Mouse (Mus musculus) CH12.LX (cell line): ENCODE measurements around the gene Npas3.

Experiments used
- ETS1 ChIP-seq: conservative IDR thresholded peaks from 2 replicates; pipeline ENCODE4 v1.6.1; 2012; ENCODE audit warnings: low read depth, mild to moderate bottlenecking, inconsistent platforms, low read length, improper control_type of control experiment, moderate library complexity
- JUND ChIP-seq: conservative IDR thresholded peaks from 2 replicates; pipeline ENCODE4 v1.6.1; 2011; ENCODE audit warnings: low read depth, low read length, improper control_type of control experiment
- MAFK ChIP-seq: IDR thresholded peaks from 2 replicates; pipeline ENCODE4 v1.6.1; 2011; ENCODE audit warnings: low read length, improper control_type of control experiment; ENCODE audit not compliant: insufficient replicate concordance
- NELFE ChIP-seq: IDR thresholded peaks from 2 replicates; pipeline ENCODE4 v1.6.1; 2011; ENCODE audit warnings: low read depth, low read length, improper control_type of control experiment
- POLR2A ChIP-seq: IDR thresholded peaks from 2 replicates; pipeline ENCODE4 v1.6.1; 2011; ENCODE audit warnings: low read depth, mild to moderate bottlenecking, improper control_type of control experiment, low read length
- ZC3H11A ChIP-seq: IDR thresholded peaks from 2 replicates; pipeline ENCODE4 v1.6.1; 2012; ENCODE audit warnings: low read depth, mild to moderate bottlenecking, inconsistent platforms, low read length, improper control_type of control experiment
- ZKSCAN1 ChIP-seq: IDR thresholded peaks from 2 replicates; pipeline ENCODE4 v1.6.1; 2012; ENCODE audit warnings: low read depth, inconsistent platforms, low read length, improper control_type of control experiment, borderline replicate concordance

- TF ChIP-seq ZC3H11A (no peak), ZKSCAN1 (no peak), MAFK (no peak), POLR2A (no peak), JUND (no peak), ETS1 (no peak), NELFE (no peak)
These were observed 363.6 kb downstream of the Npas3 start for GRCm38 (mm10) chr12:53612120-53612519.
